In the genomic region with DNA sequence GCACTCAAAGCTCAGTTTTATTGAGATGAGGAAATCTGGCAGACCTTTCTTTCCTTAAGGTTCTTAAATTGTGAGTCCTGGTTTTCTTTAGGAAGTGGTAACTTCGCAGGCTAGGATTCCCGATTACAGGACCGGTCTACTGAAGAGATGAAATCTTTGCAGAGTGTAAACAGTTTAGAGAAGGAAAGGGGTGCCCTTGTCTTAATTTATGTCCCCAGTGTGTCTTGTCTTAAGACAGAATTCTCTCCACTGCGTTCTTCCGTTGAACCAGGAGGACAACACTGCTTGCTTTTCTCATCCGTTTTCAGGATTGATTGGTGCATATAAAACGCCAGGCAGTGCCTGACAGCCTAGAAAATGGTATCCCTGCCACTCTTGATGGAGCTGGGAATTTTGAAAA, we compare ENCODE assay signal across 11 mouse cellular contexts. TPM values are rescaled to one million over a fixed set of nuclear protein-coding genes. Genes with fewer than 3 reads are reported as not detected.
DNase-seq lines count a peak whose midpoint lies in the region; ATAC-seq and TF ChIP-seq lines count a peak whose summit lies in the region.
"Had no signal": no experiment of that assay in that cellular context is flagged by ENCODE, and none has a peak within 500 bp of the region (broad histone marks: within the 10 kb centered on the region; RNA-seq: fewer than 3 reads in every experiment).

No protein-coding gene starts in this region.

- H3K9me3 ChIP-seq in kidney, embryonic 15.5 days (replicated peaks): no peaks in the 10 kb centered on the region
- no peaks in the 10 kb centered on the region for H3K9me3 ChIP-seq in embryonic facial prominence, embryonic 14.5 days (ENCODE audit: control insufficient read depth, low read length)
- no peaks in the 10 kb centered on the region for H3K9me3 ChIP-seq in hindbrain, postnatal 0 days (ENCODE audit: low read length)
- H3K9me3 ChIP-seq in midbrain, postnatal 0 days (ENCODE audit: low read length): no peaks in the 10 kb centered on the region

- H3K36me3 ChIP-seq in kidney, embryonic 15.5 days: no peaks in the 10 kb centered on the region
- H3K36me3 ChIP-seq in embryonic facial prominence, embryonic 14.5 days (ENCODE audit: control insufficient read depth, insufficient read depth, low read length): no peaks in the 10 kb centered on the region
- no peaks in the 10 kb centered on the region for H3K36me3 ChIP-seq in hindbrain, postnatal 0 days (ENCODE audit: insufficient read depth, low read length)
- no peaks in the 10 kb centered on the region for H3K36me3 ChIP-seq in midbrain, postnatal 0 days (ENCODE audit: insufficient read depth, low read length)

- H3K4me1 ChIP-seq in kidney, embryonic 15.5 days: peaks cover 19% of the 10 kb centered on the region
- H3K4me1 ChIP-seq in embryonic facial prominence, embryonic 14.5 days (ENCODE audit: control insufficient read depth, insufficient read depth, low read length): no peaks in the 10 kb centered on the region
- H3K4me1 ChIP-seq in hindbrain, postnatal 0 days (ENCODE audit: insufficient read depth, low read length): no peaks in the 10 kb centered on the region
- H3K4me1 ChIP-seq in midbrain, postnatal 0 days (ENCODE audit: insufficient read depth, low read length): peaks cover 6% of the 10 kb centered on the region; the same call in 1 of the 2 replicates

- no peak for ATAC-seq in kidney, embryonic 15.5 days (replicated peaks; ENCODE audit: low FRiP score)
- no peak for ATAC-seq in embryonic facial prominence, embryonic 14.5 days (ENCODE audit: low read depth)
- ATAC-seq in hindbrain, postnatal 0 days: no peak
- ATAC-seq in midbrain, postnatal 0 days (ENCODE audit: low FRiP score): no peak
- ATAC-seq in cerebellum, adult (ENCODE audit: insufficient number of reproducible peaks, low FRiP score, low TSS enrichment): no peak

- peak overlapping the region; percentile 60 for H3K4me3 ChIP-seq in kidney, embryonic 15.5 days (replicated peaks)
- H3K4me3 ChIP-seq in embryonic facial prominence, embryonic 14.5 days (ENCODE audit: low read depth, low read length): peak overlapping the region; percentile 65
- H3K4me3 ChIP-seq in hindbrain, postnatal 0 days (ENCODE audit: low read length): peak overlapping the region; percentile 61
- H3K4me3 ChIP-seq in midbrain, postnatal 0 days (ENCODE audit: low read depth, low read length): peak overlapping the region; percentile 59

- H3K27me3 ChIP-seq in kidney, embryonic 15.5 days: peaks cover 63% of the 10 kb centered on the region
- peaks cover 44% of the 10 kb centered on the region for H3K27me3 ChIP-seq in embryonic facial prominence, embryonic 14.5 days (replicated peaks; ENCODE audit: control insufficient read depth, insufficient read depth, low read length)
- no peaks in the 10 kb centered on the region; the same call in 1 of the 2 replicates for H3K27me3 ChIP-seq in hindbrain, postnatal 0 days (ENCODE audit: insufficient read depth, low read length)
- peaks cover 9% of the 10 kb centered on the region for H3K27me3 ChIP-seq in midbrain, postnatal 0 days (ENCODE audit: insufficient read depth, low read length)

- no peak for TF ChIP-seq CTCF in hindbrain, postnatal 0 days (IDR thresholded peaks at IDR 0.05; ENCODE audit: low read depth)
- TF ChIP-seq CTCF in midbrain, postnatal 0 days (IDR thresholded peaks at IDR 0.05): no peak

- H3K4me2 ChIP-seq in kidney, embryonic 15.5 days: peak overlapping the region; percentile 96
- H3K4me2 ChIP-seq in embryonic facial prominence, embryonic 14.5 days (ENCODE audit: low read depth, low read length): peak overlapping the region; percentile 93
- peak overlapping the region; percentile 88 for H3K4me2 ChIP-seq in hindbrain, postnatal 0 days (ENCODE audit: low read depth, low read length)
- H3K4me2 ChIP-seq in midbrain, postnatal 0 days (ENCODE audit: low read depth, low read length, poor library complexity, severe bottlenecking): peak overlapping the region; percentile 91

- WGBS in kidney, embryonic 15.5 days: 5% methylated on average over 7 of the region's 7 CpGs
- 12% methylated on average over 7 of the region's 7 CpGs for WGBS in embryonic facial prominence, embryonic 14.5 days
- 11% methylated on average over 7 of the region's 7 CpGs for WGBS in hindbrain, postnatal 0 days
- WGBS in midbrain, postnatal 0 days: 12% methylated on average over 7 of the region's 7 CpGs

- H3K9ac ChIP-seq in kidney, embryonic 15.5 days: no peak overlapping the region
- no peak overlapping the region for H3K9ac ChIP-seq in embryonic facial prominence, embryonic 14.5 days (ENCODE audit: low read depth, low read length)
- 0 out of 2 replicates have a peak overlapping the region, but pooled peaks have one; percentile 61 for H3K9ac ChIP-seq in hindbrain, postnatal 0 days (replicated peaks; ENCODE audit: low read length)
- H3K9ac ChIP-seq in midbrain, postnatal 0 days (replicated peaks; ENCODE audit: low read length, poor library complexity, severe bottlenecking): no peak overlapping the region

- DNase-seq in kidney, postnatal 36 days: no peak
- DNase-seq in embryonic facial prominence, embryonic 14.5 days (ENCODE audit: low spot score): no peak
- DNase-seq in hindbrain, postnatal 0 days (ENCODE audit: low spot score): no peak
- no peak for DNase-seq in midbrain, postnatal 0 days (ENCODE audit: low spot score)
- no peak for DNase-seq in spleen, postnatal 10 days (ENCODE audit: low spot score in 2 of 2)
- no peak for DNase-seq in spleen, postnatal 36 days (ENCODE audit: low spot score in 2 of 2)

- H3K27ac ChIP-seq in kidney, embryonic 15.5 days: no peak overlapping the region
- no peak overlapping the region for H3K27ac ChIP-seq in embryonic facial prominence, embryonic 14.5 days (replicated peaks; ENCODE audit: low read depth, low read length)
- H3K27ac ChIP-seq in hindbrain, postnatal 0 days: no peak overlapping the region
- no peak overlapping the region for H3K27ac ChIP-seq in midbrain, postnatal 0 days (ENCODE audit: low read depth, low read length)

RNA-seq across cellular contexts. Expression of a gene that starts 1.7 kb away (rescaled TPM):
- polyA plus RNA-seq in kidney, embryonic 15.5 days (2015; fragmentation: Nextera tagmentation; extraction: Ambion mirVana): 1.0 and 1.1 TPM in 2 replicates
- polyA plus RNA-seq in embryonic facial prominence, embryonic 14.5 days (2014; fragmentation: Nextera tagmentation; extraction: Ambion mirVana): 1.1 and 1.5 TPM in 2 replicates
- total RNA-seq in hindbrain, postnatal 0 days (2014; rRNA removed): 3.6 and 4.8 TPM in 2 replicates
- 2.4 and 2.8 TPM in 2 replicates for polyA plus RNA-seq in hindbrain, postnatal 0 days (2015; fragmentation: Nextera tagmentation; extraction: Ambion mirVana)
- total RNA-seq in midbrain, postnatal 0 days (2014; rRNA removed): 3.1 and 3.8 TPM in 2 replicates
- polyA plus RNA-seq in midbrain, postnatal 0 days (2015; fragmentation: Nextera tagmentation; extraction: Ambion mirVana): 1.8 and 2.1 TPM in 2 replicates
- total RNA-seq: monocyte, adult 5-6 weeks had no signal
- polyA plus RNA-seq: spleen, adult 2 months had no signal

RNA-seq across cellular contexts. Expression of a gene that starts 31.6 kb away (rescaled TPM):
- 1.4 TPM in 2 replicates for polyA plus RNA-seq in kidney, embryonic 15.5 days (2015; fragmentation: Nextera tagmentation; extraction: Ambion mirVana)
- 1.0 and 1.2 TPM in 2 replicates for polyA plus RNA-seq in embryonic facial prominence, embryonic 14.5 days (2014; fragmentation: Nextera tagmentation; extraction: Ambion mirVana)
- not detected in 2 replicates for total RNA-seq in hindbrain, postnatal 0 days (2014; rRNA removed)
- polyA plus RNA-seq in hindbrain, postnatal 0 days (2015; fragmentation: Nextera tagmentation; extraction: Ambion mirVana): 0.73 and 0.98 TPM in 2 replicates
- not detected in 2 replicates for total RNA-seq in midbrain, postnatal 0 days (2014; rRNA removed)
- polyA plus RNA-seq in midbrain, postnatal 0 days (2015; fragmentation: Nextera tagmentation; extraction: Ambion mirVana): 0.53 and 1.2 TPM in 2 replicates
- total RNA-seq: adrenal gland, postnatal 25 days; monocyte, adult 5-6 weeks had no signal
- polyA plus RNA-seq: spleen, adult 2 months had no signal

RNA-seq across cellular contexts. Expression of a gene that starts 31.8 kb away (rescaled TPM):
- 317 and 331 TPM in 2 replicates for polyA plus RNA-seq in kidney, embryonic 15.5 days (2015; fragmentation: Nextera tagmentation; extraction: Ambion mirVana)
- polyA plus RNA-seq in embryonic facial prominence, embryonic 14.5 days (2014; fragmentation: Nextera tagmentation; extraction: Ambion mirVana): 285 and 291 TPM in 2 replicates
- total RNA-seq in hindbrain, postnatal 0 days (2014; rRNA removed): 164 and 174 TPM in 2 replicates
- polyA plus RNA-seq in hindbrain, postnatal 0 days (2015; fragmentation: Nextera tagmentation; extraction: Ambion mirVana): 249 and 261 TPM in 2 replicates
- 188 and 640 TPM in 2 replicates for total RNA-seq in midbrain, postnatal 0 days (2014; rRNA removed)
- polyA plus RNA-seq in midbrain, postnatal 0 days (2015; fragmentation: Nextera tagmentation; extraction: Ambion mirVana): 231 and 243 TPM in 2 replicates

RNA-seq across cellular contexts. Expression of a gene that starts 44.0 kb away (rescaled TPM):
- 1.0 and 1.6 TPM in 2 replicates for polyA plus RNA-seq in kidney, embryonic 15.5 days (2015; fragmentation: Nextera tagmentation; extraction: Ambion mirVana)
- polyA plus RNA-seq in embryonic facial prominence, embryonic 14.5 days (2014; fragmentation: Nextera tagmentation; extraction: Ambion mirVana): 2.0 and 2.2 TPM in 2 replicates
- 5.6 and 7.5 TPM in 2 replicates for total RNA-seq in hindbrain, postnatal 0 days (2014; rRNA removed)
- 14.6 and 15.8 TPM in 2 replicates for polyA plus RNA-seq in hindbrain, postnatal 0 days (2015; fragmentation: Nextera tagmentation; extraction: Ambion mirVana)
- total RNA-seq in midbrain, postnatal 0 days (2014; rRNA removed): 9.6 and 12.1 TPM in 2 replicates
- 15.8 and 16.5 TPM in 2 replicates for polyA plus RNA-seq in midbrain, postnatal 0 days (2015; fragmentation: Nextera tagmentation; extraction: Ambion mirVana)
- total RNA-seq: monocyte, adult 5-6 weeks had no signal
- polyA plus RNA-seq: spleen, adult 2 months had no signal
